8 mouse cellular contexts compared by ENCODE assay signal in genomic region chr2:70660887-70661714, GRCm38 (mm10). TPM values are rescaled to one million over a fixed set of nuclear protein-coding genes. Genes with fewer than 3 reads are reported as not detected.
DNase-seq lines count a peak whose midpoint lies in the region; ATAC-seq and TF ChIP-seq lines count a peak whose summit lies in the region.

Gene Gorasp2 (plus strand): TSS chr2:70661576.

- peak within 1 kb of the TSS; percentile 76 for H3K4me2 ChIP-seq in heart, embryonic 12.5 days
- H3K4me2 ChIP-seq in kidney, postnatal 0 days (ENCODE audit: low read length), result peak within 1 kb of the TSS; percentile 71
- H3K4me2 ChIP-seq in liver, embryonic 11.5 days, result peak within 1 kb of the TSS; percentile 94
- H3K4me2 ChIP-seq in stomach, embryonic 14.5 days (replicated peaks; ENCODE audit: low read depth, low read length), result peak within 1 kb of the TSS; percentile 92

- no peaks in the 10 kb centered on the region for H3K9me3 ChIP-seq in heart, embryonic 12.5 days (replicated peaks)
- H3K9me3 ChIP-seq in kidney, postnatal 0 days (replicated peaks; ENCODE audit: low read length), result no peaks in the 10 kb centered on the region
- no peaks in the 10 kb centered on the region for H3K9me3 ChIP-seq in liver, embryonic 11.5 days (ENCODE audit: control insufficient read depth, low read length)
- no peaks in the 10 kb centered on the region for H3K9me3 ChIP-seq in stomach, embryonic 14.5 days (ENCODE audit: control insufficient read depth, low read depth, low read length)

- peaks cover 24% of the 10 kb centered on the region for H3K4me1 ChIP-seq in heart, embryonic 12.5 days (replicated peaks)
- peaks cover 9% of the 10 kb centered on the region; the same call in 1 of the 2 replicates for H3K4me1 ChIP-seq in kidney, postnatal 0 days (replicated peaks; ENCODE audit: insufficient read depth, low read length)
- peaks cover 16% of the 10 kb centered on the region for H3K4me1 ChIP-seq in liver, embryonic 11.5 days (replicated peaks; ENCODE audit: control insufficient read depth, insufficient read depth, low read length)
- peaks cover 15% of the 10 kb centered on the region for H3K4me1 ChIP-seq in stomach, embryonic 14.5 days (ENCODE audit: control insufficient read depth, insufficient read depth, low read length)

- H3K9ac ChIP-seq in heart, embryonic 12.5 days, result peak within 1 kb of the TSS; percentile 98
- peak within 1 kb of the TSS; percentile 98 for H3K9ac ChIP-seq in kidney, postnatal 0 days (ENCODE audit: low read depth, low read length)
- H3K9ac ChIP-seq in liver, embryonic 11.5 days (ENCODE audit: low read depth, low read length), result peak within 1 kb of the TSS; percentile 92
- peak within 1 kb of the TSS; percentile 95 for H3K9ac ChIP-seq in stomach, embryonic 14.5 days (replicated peaks; ENCODE audit: low read depth, low read length)

- DNase-seq in CD4-positive helper T cell, adult 2 months (ENCODE audit: low read depth, low spot score), result peak; percentile 97
- DNase-seq in brain, embryonic 18.5 days (ENCODE audit: low read depth, low spot score), result peak; percentile 91
- peak; percentile 99 for DNase-seq in kidney, postnatal 0 days (ENCODE audit: low spot score)
- peak; percentile 89 for DNase-seq in liver, embryonic 11.5 days (ENCODE audit: low spot score)
- peak; percentile 97 for DNase-seq in naive thymus-derived CD4-positive, alpha-beta T cell, adult 2 months (ENCODE audit: low read depth)

- peaks cover 12% of the 10 kb centered on the region for H3K36me3 ChIP-seq in heart, embryonic 12.5 days
- H3K36me3 ChIP-seq in kidney, postnatal 0 days (ENCODE audit: insufficient read depth, low read length), result no peaks in the 10 kb centered on the region
- H3K36me3 ChIP-seq in liver, embryonic 11.5 days (ENCODE audit: control insufficient read depth, insufficient read depth, low read length), result peaks cover 3% of the 10 kb centered on the region; the same call in 1 of the 2 replicates
- H3K36me3 ChIP-seq in stomach, embryonic 14.5 days (ENCODE audit: control insufficient read depth, insufficient read depth, low read length), result no peaks in the 10 kb centered on the region

- H3K4me3 ChIP-seq in heart, embryonic 12.5 days, result peak within 1 kb of the TSS; percentile 84
- peak within 1 kb of the TSS; percentile 90 for H3K4me3 ChIP-seq in kidney, postnatal 0 days (replicated peaks; ENCODE audit: low read depth, low read length)
- peak within 1 kb of the TSS; percentile 86 for H3K4me3 ChIP-seq in liver, embryonic 11.5 days (ENCODE audit: low read depth, low read length)
- H3K4me3 ChIP-seq in stomach, embryonic 14.5 days (ENCODE audit: low read depth, low read length), result peak within 1 kb of the TSS; percentile 98

- ATAC-seq in erythroid progenitor cell, adult 5-6 weeks (replicated peaks; ENCODE audit: low FRiP score, poor library complexity, severe bottlenecking), result peak; percentile 94
- peak; percentile 94 for ATAC-seq in heart, embryonic 12.5 days (ENCODE audit: insufficient number of reproducible peaks, low FRiP score)
- peak; percentile 96 for ATAC-seq in kidney, postnatal 0 days (replicated peaks; ENCODE audit: low FRiP score, low read depth)
- peak; percentile 95 for ATAC-seq in liver, embryonic 11.5 days (replicated peaks; ENCODE audit: low FRiP score)
- ATAC-seq in stomach, embryonic 14.5 days (ENCODE audit: insufficient number of reproducible peaks, insufficient read depth, low FRiP score, low read depth), result peak; percentile 95

- H3K27ac ChIP-seq in heart, embryonic 12.5 days (ENCODE audit: poor library complexity, severe bottlenecking), result peak within 1 kb of the TSS; percentile 95
- peak within 1 kb of the TSS; percentile 97 for H3K27ac ChIP-seq in kidney, postnatal 0 days
- peak within 1 kb of the TSS; percentile 85 for H3K27ac ChIP-seq in liver, embryonic 11.5 days (ENCODE audit: low read depth, low read length)
- H3K27ac ChIP-seq in stomach, embryonic 14.5 days (ENCODE audit: low read length), result peak within 1 kb of the TSS; percentile 93

- peak; percentile 98 for TF ChIP-seq CTCF in kidney, postnatal 0 days (IDR thresholded peaks at IDR 0.05; ENCODE audit: low read depth)

- 2% methylated on average over 64 of the region's 64 CpGs for WGBS in heart, embryonic 12.5 days
- WGBS in kidney, postnatal 0 days, result under 1% methylated on average over 61 of the region's 64 CpGs
- 3% methylated on average over 60 of the region's 64 CpGs for WGBS in liver, embryonic 11.5 days
- 1% methylated on average over 61 of the region's 64 CpGs for WGBS in stomach, embryonic 14.5 days

- H3K27me3 ChIP-seq in heart, embryonic 12.5 days (replicated peaks), result peaks cover 5% of the 10 kb centered on the region; the same call in 1 of the 2 replicates
- no peaks in the 10 kb centered on the region; the same call in 1 of the 2 replicates for H3K27me3 ChIP-seq in kidney, postnatal 0 days (ENCODE audit: insufficient read depth, low read length)
- H3K27me3 ChIP-seq in liver, embryonic 11.5 days (replicated peaks; ENCODE audit: control insufficient read depth, insufficient read depth, low read length), result no peaks in the 10 kb centered on the region
- no peaks in the 10 kb centered on the region for H3K27me3 ChIP-seq in stomach, embryonic 14.5 days (ENCODE audit: control insufficient read depth, insufficient read depth, low read length)

RNA-seq across cellular contexts. Expression of gene Gorasp2, which starts in this region (rescaled TPM):
- total RNA-seq in erythroid progenitor cell, adult 5-6 weeks (2015; ENCODE audit: low replicate concordance), result 31.4 and 35.3 TPM in 2 replicates
- total RNA-seq in erythroid progenitor cell, adult 5-6 weeks (2017; ENCODE audit: low replicate concordance), result 7.7 and 9.6 TPM in 2 replicates
- polyA plus RNA-seq in heart, embryonic 12.5 days (2016; fragmentation: Nextera tagmentation; extraction: Ambion mirVana), result 158 and 165 TPM in 2 replicates
- 151 and 161 TPM in 2 replicates for polyA plus RNA-seq in kidney, postnatal 0 days (2015; fragmentation: Nextera tagmentation; extraction: Ambion mirVana)
- polyA plus RNA-seq in liver, embryonic 11.5 days (2014; fragmentation: Nextera tagmentation; extraction: Ambion mirVana), result 135 TPM in 2 replicates
- polyA plus RNA-seq in stomach, embryonic 14.5 days (2014; fragmentation: Nextera tagmentation; extraction: Ambion mirVana), result 172 and 193 TPM in 2 replicates

Comparison
In these comparisons a context has a peak if more than half of its experiments do, and no peak if none do; other contexts are left out.
1. Peak in every context shown above with its lines: DNase-seq, ATAC-seq, H3K4me3 ChIP-seq and H3K27ac ChIP-seq.